Mouse (Mus musculus) layer of hippocampus, adult 11-12 months (tissue): ENCODE results near the gene AI481877.

ENCODE experiments used
- DNase-seq: peaks from one replicate; pipeline ENCODE4 v3.0.0; 2022; ENCODE audit warnings: low spot score

The AI481877 gene

DNA sequence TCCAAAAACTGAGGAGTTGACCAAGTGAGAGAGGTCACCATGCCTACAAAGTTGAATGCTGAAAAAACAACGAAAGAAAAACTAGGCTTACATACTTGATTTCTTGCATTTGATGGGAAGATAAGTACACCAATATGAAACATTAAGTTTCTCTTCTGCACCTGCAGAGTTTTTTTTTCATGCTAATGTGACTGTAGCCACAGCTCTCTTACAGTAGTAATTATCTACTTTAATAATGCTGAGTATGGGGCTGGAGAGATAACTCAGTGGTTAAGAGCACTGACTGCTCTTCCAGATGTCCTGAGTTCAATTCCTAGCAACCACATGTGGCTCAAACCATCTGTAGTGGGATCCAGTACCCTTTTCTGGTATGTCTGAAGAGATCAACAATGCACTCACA is 13.7 kb downstream of the AI481877 start:
- no peak for DNase-seq

DNA sequence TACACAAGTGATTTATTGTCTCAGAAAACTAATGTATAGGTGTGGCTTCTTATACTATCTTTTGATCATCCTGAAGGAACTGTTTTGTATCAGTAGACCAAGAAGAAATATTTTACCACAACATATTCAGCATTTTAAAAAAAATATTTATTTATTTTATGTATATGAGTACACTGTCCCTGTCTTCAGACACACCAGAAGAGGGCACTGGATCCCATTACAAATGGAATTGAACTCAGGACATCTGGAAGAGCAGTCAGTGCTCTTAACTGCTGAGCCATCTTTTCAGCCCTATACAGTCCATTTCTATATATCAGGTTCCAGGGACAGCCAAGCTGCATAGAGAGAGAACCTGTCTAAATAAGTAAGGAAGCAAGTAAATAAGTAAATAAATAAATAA is 15.2 kb downstream of the AI481877 start:
- no peak for DNase-seq

DNA sequence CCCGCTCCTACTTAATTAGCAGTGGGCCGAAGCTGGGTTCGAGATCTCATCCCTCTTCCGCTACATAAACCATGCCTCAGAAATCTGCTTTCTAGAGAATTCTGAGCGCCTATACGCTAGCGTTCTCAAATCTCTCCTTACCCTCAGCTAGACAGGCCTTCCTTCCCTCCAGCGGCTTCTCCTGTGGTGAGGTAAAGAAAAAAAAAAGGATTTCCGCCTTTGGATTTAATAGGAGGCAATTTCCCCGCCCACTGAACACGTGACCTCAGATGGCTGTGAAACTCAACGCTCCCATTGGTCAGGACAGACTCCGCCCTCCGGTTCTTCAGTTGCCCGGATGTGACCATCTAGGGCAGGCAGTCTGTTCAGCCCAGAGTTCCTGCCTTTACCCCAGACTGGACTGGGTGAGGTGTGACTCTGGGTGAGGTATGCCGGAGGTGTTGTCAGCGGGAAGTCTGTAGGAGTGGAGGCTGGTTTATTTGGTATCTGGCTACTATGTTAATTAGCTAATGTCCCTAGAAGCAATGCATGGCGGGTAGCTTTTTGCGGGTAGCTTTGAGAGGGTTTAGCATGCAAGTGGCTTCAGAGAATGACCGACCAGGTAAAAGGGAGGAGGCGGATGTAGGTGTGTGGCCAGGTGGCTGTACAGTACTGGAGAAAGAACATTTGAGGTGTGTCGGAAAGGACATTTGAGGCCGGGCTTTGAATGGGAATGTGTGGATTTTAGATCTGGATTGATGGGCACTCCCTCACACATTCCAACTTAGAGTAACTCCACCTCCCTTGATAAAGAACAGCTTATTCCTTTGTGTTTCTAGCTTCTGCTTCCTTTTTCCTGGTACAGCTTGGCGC is 20.9 kb downstream of the AI481877 start:
- no peak for DNase-seq

DNA sequence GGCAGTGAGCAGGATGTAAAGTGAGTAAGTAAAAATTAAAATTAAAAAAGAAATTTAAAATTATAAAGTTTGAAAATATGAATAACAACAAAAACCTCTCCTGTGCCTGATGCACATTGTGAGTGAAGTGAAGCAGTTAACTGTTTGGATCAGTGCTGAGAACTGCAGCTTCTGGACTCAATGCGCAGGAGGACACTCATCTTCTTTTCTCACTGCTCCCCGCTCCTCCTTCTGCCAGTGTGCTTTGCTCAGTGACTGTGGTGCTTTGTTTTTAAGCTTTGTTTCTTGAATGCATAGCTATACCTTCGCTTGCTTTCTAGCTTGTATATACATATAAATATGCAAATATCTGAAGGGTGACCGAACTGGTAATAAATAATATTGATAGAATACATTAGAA is 30.1 kb downstream of the AI481877 start:
- DNase-seq, result no peak

DNA sequence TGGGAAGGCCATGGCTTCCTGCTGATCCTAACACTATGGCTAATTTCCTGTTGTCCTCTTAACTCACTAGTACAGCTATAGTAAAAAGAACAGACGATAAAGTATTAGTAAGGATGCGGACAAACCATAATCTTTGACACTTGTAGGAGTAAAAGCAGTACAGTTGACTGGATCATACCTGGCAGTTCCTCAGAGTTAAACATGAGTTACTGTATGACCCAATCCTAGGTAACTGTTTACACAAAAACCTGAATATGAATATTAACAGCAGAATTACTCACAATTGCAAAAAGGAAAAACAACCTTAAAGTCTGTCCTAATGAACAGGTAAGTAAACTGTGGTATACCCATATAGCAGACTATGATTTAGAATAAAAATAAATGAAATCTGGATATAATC is 30.9 kb downstream of the AI481877 start:
- no peak for DNase-seq

DNA sequence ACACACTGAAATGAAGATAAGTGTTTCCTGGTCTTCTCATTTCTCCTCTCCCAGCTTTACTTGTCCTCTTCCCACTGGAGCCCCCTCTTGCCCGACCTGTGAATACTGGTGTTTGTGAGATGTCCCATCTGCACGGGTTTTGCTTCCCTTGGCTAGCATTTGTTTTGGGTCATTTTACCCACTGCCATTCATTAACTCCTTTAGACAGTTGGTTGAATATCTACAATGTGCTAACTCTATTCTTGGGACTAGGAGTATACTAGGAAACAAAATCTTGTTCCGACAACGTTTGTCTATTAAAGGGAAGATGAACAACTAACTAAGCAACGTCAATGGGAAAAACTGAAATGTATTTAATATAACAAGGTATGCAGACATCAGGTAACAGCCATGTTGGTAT is 32.1 kb downstream of the AI481877 start:
- DNase-seq, result no peak

DNA sequence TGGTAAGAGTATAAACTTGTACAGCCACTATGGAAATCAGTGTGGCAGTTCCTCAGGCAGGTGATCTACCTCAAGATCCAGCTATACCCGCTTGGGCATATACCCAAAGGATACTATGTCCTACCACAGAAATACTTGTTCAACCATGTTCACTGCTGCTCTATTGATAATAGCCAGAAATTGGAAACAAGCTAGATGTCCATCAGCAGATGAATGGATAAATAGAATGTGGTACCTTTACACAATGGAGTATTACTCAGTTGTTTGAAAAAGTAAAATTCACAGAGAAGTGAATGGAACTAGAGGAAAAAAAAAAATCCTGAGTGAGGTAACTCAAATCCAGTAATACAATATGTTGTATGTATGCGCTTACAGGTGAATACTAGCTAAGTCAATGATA is 34.6 kb downstream of the AI481877 start:
- DNase-seq, result no peak

DNA sequence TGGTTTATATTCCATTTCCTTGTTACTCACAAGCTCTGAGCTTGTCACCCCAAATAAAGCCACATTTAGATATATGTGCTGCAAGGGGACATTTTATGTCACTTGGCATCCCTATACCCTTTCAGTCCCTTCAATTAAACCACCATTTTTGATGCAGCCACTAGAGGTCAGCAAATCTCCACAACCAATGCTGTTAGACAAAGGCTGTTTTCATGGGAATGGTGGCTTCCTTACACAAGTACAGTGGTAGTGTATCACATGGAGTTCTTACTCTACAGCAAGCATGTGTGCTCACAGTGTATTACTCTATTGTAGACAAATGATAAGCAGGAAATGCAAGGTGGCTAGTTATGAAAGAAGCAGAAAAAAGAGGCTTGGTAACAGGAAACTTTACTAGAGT is 42.4 kb downstream of the AI481877 start:
- DNase-seq, result peak; percentile 87

DNA sequence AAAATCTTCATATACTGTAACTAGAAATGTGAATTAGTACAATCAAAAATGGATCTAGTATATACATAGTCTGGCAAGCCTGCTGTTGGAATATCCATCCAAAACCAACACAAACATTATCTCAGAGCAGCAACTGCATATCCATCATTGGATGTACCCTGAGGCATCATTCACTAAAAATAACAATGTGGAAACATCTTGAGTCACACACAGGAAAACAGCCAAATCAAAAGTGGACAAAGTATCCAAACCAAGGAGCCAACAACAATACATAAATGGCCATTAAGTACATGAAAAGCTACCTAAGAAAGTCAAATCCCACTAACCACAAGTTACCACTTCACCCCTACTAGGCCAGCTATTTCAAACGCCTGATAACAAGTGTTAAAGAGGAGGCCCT is 49.4 kb downstream of the AI481877 start:
- no peak for DNase-seq

DNA sequence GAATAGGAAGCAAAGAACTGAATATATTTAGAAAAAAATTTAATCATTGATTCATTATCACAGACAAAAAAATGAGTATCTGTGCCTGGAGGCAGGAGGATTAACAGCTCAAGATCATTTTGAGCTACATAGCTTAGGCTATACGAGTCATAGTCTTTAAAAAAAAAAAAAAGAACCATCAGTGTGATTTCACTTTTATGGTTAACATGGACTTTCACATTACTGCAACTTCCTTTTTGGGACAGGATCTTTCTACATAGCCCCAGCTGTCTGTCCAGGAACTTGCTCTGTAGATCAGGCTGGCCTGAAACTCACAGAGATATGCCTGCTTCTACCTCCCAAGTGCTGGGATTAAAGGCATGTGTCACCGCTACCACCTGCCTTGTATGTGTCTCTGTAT is 55.4 kb downstream of the AI481877 start:
- no peak for DNase-seq

DNA sequence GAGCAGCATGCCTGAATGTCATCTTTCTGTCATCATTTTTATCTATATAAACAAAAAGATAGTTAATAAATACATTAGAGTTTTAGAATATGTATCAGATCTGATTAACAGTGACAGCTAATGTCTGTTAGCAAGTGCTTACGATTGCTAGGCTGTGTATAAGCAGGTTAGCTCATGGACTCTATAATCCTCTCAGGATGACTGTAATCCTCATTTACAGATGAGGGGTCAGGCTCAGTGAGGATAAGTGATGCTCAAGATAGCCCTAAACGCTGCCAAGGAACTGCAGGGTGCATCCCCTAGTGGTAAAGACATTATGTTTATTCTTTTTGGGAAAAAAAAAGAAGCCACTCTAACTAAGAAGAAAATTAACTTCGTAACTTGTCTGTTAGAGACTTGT is 69.5 kb downstream of the AI481877 start:
- no peak for DNase-seq

DNA sequence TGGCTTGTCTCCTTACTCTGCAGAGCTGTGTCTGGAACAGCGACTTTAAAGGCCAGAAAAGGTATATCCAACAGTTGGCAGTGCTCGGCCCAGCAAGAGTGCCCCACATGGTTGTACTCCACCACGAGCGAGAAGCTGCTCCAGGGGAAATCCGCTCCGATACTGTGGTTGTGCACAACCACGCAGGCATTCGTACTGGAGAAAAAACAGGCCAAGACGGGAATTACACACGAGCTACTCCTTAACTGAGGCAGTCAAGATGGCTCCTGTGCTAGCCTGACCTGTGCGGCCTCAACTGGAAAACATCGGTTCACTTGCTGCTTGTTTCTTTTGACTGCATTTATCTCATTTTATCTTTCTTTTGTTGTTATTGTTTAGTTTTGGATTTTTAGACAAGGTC is 76.3 kb downstream of the AI481877 start:
- DNase-seq, result no peak

DNA sequence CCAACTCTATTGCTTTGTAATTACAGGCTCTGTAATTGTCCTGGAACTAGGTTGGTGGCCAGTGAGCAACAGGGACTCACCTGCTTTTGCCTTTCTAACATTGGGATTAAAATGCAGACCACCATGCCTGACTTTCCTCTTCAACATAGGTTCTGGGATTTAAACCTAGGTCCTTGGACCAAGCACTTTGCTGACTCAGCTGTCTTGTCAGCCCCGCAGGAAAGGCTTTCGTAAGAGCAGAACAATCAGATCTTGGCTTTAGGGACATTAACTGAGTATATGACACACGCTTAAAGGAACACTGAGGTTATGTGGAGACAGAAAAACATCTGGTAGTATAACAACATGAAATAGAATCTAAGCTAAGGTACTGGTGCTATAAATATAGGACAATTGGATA is 80.9 kb downstream of the AI481877 start:
- DNase-seq, result no peak

DNA sequence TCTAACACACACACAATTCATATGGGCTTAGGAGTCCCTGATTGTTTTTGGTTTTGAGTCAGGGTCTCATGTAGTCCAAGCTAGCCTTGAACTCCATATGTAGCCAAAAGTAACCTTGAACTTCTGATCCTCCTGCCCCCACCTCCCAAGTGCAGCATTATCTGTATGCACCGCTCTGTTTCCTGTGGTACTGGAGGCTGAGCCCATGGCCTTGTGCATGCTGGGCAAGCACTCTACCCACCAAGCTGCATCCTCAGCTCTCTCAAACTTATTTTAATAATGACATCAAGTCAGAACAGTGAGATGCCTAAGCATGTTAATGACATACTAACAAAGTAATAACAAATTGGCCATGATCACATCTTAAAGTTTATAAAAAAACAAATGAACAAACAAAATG is 87.7 kb downstream of the AI481877 start:
- DNase-seq, result no peak

DNA sequence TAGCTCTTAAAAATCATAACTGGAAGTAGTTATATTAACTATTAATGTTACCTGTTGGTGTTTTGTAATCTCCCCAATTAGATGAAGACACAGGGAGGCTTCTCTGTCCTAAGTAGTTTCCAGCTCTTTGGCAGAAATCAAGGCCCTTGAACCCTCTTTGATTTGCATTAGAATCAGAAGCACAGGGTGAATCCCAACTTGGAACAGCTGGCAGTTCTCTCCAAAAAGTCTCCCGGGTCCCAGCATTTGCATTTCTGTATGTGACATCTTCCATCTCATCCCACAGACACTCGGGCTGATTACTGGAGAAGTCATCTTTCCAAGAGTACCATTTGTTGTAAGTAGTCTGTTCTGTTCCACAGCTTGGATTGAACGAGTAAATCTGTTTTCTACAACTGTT is 91.6 kb downstream of the AI481877 start:
- no peak for DNase-seq

DNA sequence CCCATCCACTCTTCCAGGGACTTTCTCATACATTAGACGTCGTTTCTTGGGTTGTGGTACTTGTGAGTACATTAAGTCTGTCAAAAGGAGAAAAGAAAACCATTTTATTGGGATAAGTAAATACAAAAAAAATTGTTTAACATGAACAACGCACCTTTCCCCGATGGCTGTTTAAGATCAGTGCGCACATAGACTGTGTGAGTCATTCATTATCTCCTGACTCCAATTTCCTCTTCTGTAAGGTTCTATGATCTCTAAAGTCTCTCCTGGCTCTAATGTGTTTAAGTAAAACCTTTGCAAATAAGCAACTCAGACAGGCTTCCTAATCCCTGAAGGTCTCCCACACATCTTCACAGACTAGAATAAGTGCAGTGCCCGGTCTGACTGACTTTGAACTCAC is 94.9 kb downstream of the AI481877 start:
- DNase-seq, result no peak

DNA sequence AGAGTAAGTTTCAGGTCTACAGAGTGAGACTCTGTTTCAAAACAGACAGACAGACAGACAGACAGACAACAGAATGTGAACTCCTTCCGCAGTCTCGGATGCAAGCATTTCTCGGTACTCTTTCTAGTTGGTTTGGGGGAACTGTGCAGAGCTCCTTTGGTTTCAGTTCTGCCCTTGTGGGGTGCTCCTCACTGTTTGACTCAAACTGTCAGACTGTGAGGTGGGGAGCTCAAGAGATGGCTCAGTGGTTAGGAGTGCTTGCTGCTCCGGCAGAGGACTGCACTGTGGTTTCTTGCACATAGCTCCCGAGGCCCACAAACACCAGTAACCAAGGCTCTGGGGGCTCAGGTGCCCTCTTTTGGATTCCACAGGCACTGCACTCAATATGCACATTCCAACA is 95.7 kb downstream of the AI481877 start:
- DNase-seq, result peak; percentile 27

DNA sequence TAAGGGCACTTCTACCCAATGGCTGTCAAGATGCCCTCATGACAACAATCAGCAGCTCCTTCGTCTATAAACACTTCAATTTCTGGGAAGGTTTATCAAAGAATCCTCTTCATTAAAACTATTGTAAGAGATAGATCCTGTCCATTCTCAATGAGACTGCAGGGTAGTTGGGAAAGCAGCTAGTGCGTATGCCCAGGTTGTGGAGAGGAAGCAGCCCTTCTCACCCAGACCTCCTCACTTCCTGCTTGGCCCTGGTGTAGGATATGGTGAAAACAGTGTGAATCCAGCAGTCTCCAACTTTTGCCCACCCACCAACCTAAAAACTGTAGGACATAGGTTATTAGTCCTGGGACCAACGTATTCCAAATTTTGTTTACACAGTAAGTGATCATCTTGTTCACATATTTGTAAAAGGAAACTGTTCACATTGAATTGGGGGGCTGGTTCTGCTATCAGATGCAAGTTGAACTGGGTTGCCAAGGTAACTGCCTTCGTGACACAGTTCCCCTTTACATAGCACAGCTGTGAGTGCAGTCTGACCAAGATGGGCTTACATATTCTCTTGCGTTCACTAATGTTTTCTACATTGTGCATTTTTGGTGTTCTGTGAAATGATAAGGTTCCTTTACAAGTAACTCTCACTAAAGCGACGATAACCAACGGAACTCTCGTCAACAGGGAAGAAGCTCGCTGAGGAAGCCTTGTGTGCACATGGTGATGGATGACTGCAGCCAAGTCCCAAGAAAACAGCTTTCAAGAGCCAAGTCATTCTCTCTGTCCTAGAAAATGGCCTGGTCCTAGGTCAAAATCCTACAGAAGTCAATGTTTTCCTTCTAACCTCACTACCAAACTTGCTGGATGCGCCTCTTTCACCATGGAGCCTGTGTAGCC is 98.1 kb downstream of the AI481877 start:
- no peak for DNase-seq

DNA sequence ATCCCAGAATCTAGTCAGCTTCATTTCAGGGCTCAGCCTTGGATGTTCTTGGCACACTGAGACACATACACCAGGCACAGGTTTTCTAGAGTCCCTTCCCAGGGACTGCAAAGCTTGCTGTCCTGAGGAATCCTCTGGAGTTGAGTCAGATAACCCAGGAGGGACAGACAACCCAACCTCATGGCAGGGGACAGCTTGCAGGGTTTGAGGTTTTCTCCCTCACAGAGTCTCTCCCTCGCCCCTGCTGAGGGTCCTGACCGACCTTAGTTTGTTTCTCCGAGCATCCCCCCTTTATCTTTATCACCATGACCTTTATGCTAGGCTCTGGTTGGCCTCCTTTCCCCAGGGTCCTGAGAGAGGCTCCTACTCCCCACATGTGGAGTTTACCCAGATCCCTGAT is 101.3 kb downstream of the AI481877 start:
- no peak for DNase-seq

DNA sequence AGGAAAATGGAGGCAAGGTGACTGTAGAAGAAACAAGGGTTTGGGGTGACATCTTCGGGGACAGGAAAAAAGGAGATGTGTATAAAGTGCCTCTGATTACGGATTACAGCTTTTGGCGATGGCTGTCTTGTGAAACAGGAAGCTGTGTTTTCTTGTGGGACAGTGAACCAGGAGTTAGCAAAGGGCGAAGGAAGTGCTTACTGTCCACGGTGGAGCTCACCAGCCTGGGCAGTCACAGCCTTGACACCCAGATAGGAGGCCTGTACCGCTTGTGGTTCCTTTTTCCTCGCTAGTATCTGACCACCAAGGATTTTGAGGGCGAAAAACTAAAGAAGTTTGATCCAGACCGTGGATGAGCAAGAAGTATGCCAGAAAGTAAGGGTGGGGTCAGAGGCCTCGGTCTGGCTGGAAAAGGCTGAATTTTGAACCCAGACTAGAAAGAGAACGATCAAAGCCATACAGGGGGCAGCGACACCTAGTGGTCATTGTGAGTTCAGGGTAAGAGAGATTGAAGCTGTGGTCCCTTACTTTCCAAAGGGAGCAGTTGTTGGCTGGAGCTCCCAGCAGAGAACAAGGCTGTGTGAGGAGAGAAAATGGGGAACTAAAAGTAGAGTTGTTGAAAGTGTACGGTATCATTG is 102.2 kb downstream of the AI481877 start:
- peak; percentile 71 for DNase-seq

DNA sequence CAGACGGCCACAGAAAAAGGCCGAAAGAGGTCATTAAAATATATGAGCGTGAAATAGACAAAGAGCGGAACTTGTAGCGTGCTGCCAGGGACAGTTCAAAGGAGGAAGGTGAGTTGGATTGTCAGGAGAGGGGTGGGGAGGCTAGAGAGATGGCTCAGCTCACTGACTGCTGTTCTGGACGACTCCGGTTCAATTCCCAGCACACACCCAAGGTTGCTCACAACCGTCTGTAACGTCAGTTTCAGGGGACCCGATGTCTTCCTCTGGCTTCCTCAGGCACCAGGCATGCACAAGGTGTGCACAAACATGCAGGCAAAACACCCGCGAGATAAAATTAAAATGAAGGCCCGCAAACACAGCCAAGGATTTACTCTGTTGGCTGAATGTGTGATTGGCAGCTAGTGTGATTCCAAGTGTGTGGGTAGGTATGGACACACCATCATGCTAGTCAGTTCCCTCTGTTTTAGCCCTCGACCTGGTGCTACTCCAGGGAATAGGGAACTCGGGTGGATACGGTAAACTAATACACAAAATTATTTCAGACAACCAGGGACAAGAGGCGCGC is 102.9 kb downstream of the AI481877 start:
- no peak for DNase-seq
